Mouse (Mus musculus) ES-Bruce4 (cell line): ENCODE measurements around the gene Gm17416.

ENCODE experiments used
- CTCF ChIP-seq: IDR thresholded peaks from one replicate; pipeline ENCODE4 v1.8.1; 2011; ENCODE audit warnings: low read depth, low read length
- POLR2A ChIP-seq: IDR thresholded peaks from one replicate; pipeline ENCODE4 v1.8.1; 2011; ENCODE audit warnings: low read length; ENCODE audit not compliant: insufficient read depth

- TF ChIP-seq CTCF (peak; percentile 67), POLR2A (no peak)
These were observed 29.0 kb upstream of the Gm17416 start, which contains the start of gene Defb29 for GRCm38 (mm10) chr2:152539944-152540710.
